Mouse (Mus musculus): Measurements from ENCODE around the gene Arl6ip1. TPM values are rescaled to one million over a fixed set of nuclear protein-coding genes. Genes with fewer than 3 reads are reported as not detected.

Gene Arl6ip1
- polyA plus RNA-seq, 1 experiment from 2014 or later: 357 TPM

Other genes with a start within 250 kb of the Arl6ip1 start
- 414 and 418 TPM in 2 replicates for gene Rps15a, start 13.5 kb downstream of the Arl6ip1 start, polyA plus RNA-seq (2014; fragmentation: Nextera tagmentation; extraction: Ambion mirVana)
- gene Smg1, start 114.0 kb upstream of the Arl6ip1 start, polyA plus RNA-seq (2014; fragmentation: Nextera tagmentation; extraction: Ambion mirVana): 23.6 and 37.4 TPM in 2 replicates